ENCODE assay signal across 11 mouse cellular contexts in the genomic region with DNA sequence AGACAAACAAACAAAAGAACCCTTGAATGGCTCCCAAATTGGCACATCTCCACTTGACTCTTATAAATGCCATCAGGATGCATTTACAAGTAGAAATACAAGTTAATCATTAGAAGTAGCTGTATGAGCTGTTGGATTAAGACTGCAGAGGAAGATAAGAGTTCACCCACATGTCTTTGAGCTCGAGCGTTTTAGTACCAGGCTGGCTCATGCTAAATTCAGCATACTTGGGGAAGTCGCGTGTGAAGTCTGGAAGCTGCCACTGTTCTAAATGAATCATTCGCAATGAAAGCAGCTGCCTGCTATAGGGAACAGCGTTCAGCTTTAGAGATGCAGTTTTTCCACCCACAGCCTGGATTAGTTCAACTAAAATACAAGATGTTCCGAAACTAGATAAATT. TPM values are rescaled to one million over a fixed set of nuclear protein-coding genes. Genes with fewer than 3 reads are reported as not detected.
DNase-seq lines count a peak whose midpoint lies in the region; ATAC-seq lines count a peak whose summit lies in the region.
"Had no signal": no experiment of that assay in that cellular context is flagged by ENCODE, and none has a peak within 500 bp of the region (broad histone marks: within the 10 kb centered on the region; RNA-seq: fewer than 3 reads in every experiment).

No protein-coding gene starts in this region.

- no peaks in the 10 kb centered on the region for H3K27me3 ChIP-seq in forebrain, embryonic 14.5 days (replicated peaks; ENCODE audit: control insufficient read depth, insufficient read depth, low read length)
- H3K27me3 ChIP-seq in forebrain, embryonic 12.5 days = no peaks in the 10 kb centered on the region
- H3K27me3 ChIP-seq: hindbrain, embryonic 13.5 days had no signal

- peak; percentile 35 for DNase-seq in forebrain, embryonic 14.5 days (ENCODE audit: low spot score)
- peak; percentile 16 for DNase-seq in adipocyte (ENCODE audit: low spot score)
- peak; percentile 56 to 69 for DNase-seq in layer of hippocampus, adult 8-10 months (ENCODE audit: low spot score in 2 of 2)
- peak; percentile 13 for DNase-seq in retina, embryonic 14.5 days (ENCODE audit: low spot score)
- no peak for DNase-seq in adrenal gland, postnatal 4 days (ENCODE audit: low spot score in 2 of 2)
- no peak for DNase-seq in embryo, embryonic 10.5 days (ENCODE audit: low spot score)
- no peak for DNase-seq in adrenal gland, postnatal 10 days
- DNase-seq: gastrocnemius, postnatal 36 days; thymus, adult 18-20 months had no signal

- H3K9ac ChIP-seq in forebrain, embryonic 14.5 days (ENCODE audit: low read length) = no peak overlapping the region
- H3K9ac ChIP-seq in forebrain, embryonic 12.5 days = no peak overlapping the region
- H3K9ac ChIP-seq: hindbrain, embryonic 13.5 days had no signal

- no peak overlapping the region for H3K27ac ChIP-seq in forebrain, embryonic 14.5 days (ENCODE audit: low read depth, low read length)
- H3K27ac ChIP-seq in forebrain, embryonic 12.5 days = no peak overlapping the region
- H3K27ac ChIP-seq: hindbrain, embryonic 13.5 days had no signal

- H3K9me3 ChIP-seq in forebrain, embryonic 14.5 days (replicated peaks; ENCODE audit: control insufficient read depth, low read length) = no peaks in the 10 kb centered on the region
- no peaks in the 10 kb centered on the region for H3K9me3 ChIP-seq in forebrain, embryonic 12.5 days
- H3K9me3 ChIP-seq: hindbrain, embryonic 13.5 days had no signal

- no peak overlapping the region for H3K4me3 ChIP-seq in forebrain, embryonic 14.5 days (ENCODE audit: low read depth, low read length)
- no peak overlapping the region for H3K4me3 ChIP-seq in forebrain, embryonic 12.5 days (replicated peaks)
- H3K4me3 ChIP-seq: hindbrain, embryonic 13.5 days had no signal

- no peak overlapping the region for H3K4me2 ChIP-seq in forebrain, embryonic 14.5 days (ENCODE audit: low read length)
- H3K4me2 ChIP-seq in forebrain, embryonic 12.5 days = no peak overlapping the region
- H3K4me2 ChIP-seq: hindbrain, embryonic 13.5 days had no signal

- H3K4me1 ChIP-seq in forebrain, embryonic 14.5 days (ENCODE audit: control insufficient read depth, insufficient read depth, low read length) = no peaks in the 10 kb centered on the region
- H3K4me1 ChIP-seq in forebrain, embryonic 12.5 days = no peaks in the 10 kb centered on the region
- H3K4me1 ChIP-seq: hindbrain, embryonic 13.5 days had no signal

- no peak for ATAC-seq in forebrain, embryonic 14.5 days
- ATAC-seq in forebrain, embryonic 12.5 days (ENCODE audit: low FRiP score) = no peak

- 78% methylated on average over 7 of the region's 7 CpGs for WGBS in forebrain, embryonic 14.5 days
- 75% methylated on average over 7 of the region's 7 CpGs for WGBS in forebrain, embryonic 12.5 days

- no peaks in the 10 kb centered on the region for H3K36me3 ChIP-seq in forebrain, embryonic 14.5 days (ENCODE audit: control insufficient read depth, insufficient read depth, low read length)
- no peaks in the 10 kb centered on the region for H3K36me3 ChIP-seq in forebrain, embryonic 12.5 days (replicated peaks)
- H3K36me3 ChIP-seq: hindbrain, embryonic 13.5 days had no signal

RNA-seq across cellular contexts. Expression of a gene that starts 57.4 kb away (rescaled TPM):
- polyA plus RNA-seq in forebrain, embryonic 14.5 days (2014; fragmentation: Nextera tagmentation; extraction: Ambion mirVana) = 0.29 and 0.48 TPM in 2 replicates
- polyA plus RNA-seq in forebrain, embryonic 12.5 days (2016; fragmentation: Nextera tagmentation; extraction: Ambion mirVana) = 0.10 and 0.12 TPM in 2 replicates
- 10 to 100 TPM; 37.4 to 46.8 (median 41.7) TPM for total RNA-seq in layer of hippocampus, adult 8-10 months (2022)
- under 1 TPM; 0.36 to 0.45 TPM for total RNA-seq in adrenal gland, postnatal 4 days (2021)
- total RNA-seq in adrenal gland, postnatal 10 days (2021) = under 1 TPM; 0.09 to 0.18 TPM

Comparison
In these comparisons a context has a peak if more than half of its experiments do, and no peak if none do; other contexts are left out.
1. DNase-seq: peak in forebrain, embryonic 14.5 days (single experiment), adipocyte (single experiment), layer of hippocampus, adult 8-10 months (2 of 2) and retina, embryonic 14.5 days (single experiment); none in adrenal gland, postnatal 4 days (0 of 2), embryo, embryonic 10.5 days (single experiment) and adrenal gland, postnatal 10 days (single experiment).
2. RNA of a gene that starts 57.4 kb away (total RNA-seq): 37.4 to 46.8 TPM in layer of hippocampus, adult 8-10 months; 0.36 to 0.45 TPM in adrenal gland, postnatal 4 days and 0.09 to 0.18 TPM in adrenal gland, postnatal 10 days; every median in the first group is over 10 times any median in the second.